Mouse (Mus musculus): ENCODE measurements around the gene Mocs1. TPM values are rescaled to one million over a fixed set of nuclear protein-coding genes. Genes with fewer than 3 reads are reported as not detected.

The Mocs1 gene
- polyA plus RNA-seq, 1 experiment from 2014 or later: 5.9 TPM

- DNase-seq (ENCODE audit: extremely low spot score, low spot score): no peak
- 89% methylated on average over 6 of the region's 6 CpGs for WGBS
- Histone ChIP-seq H3K4me3 (no peak overlapping the region), H3K4me1 (peaks cover 2% of the 10 kb centered on the region; the same call in 1 of the 2 replicates), H3K36me3 (replicated peaks) (no peaks in the 10 kb centered on the region), H3K9me3 (no peaks in the 10 kb centered on the region), H3K27me3 (ENCODE audit: poor library complexity, severe bottlenecking) (no peaks in the 10 kb centered on the region), H3K27ac (no peak overlapping the region)
Measured at GRCm38 (mm10) chr17:49503246-49503900, 75.2 kb downstream of the Mocs1 start.

Other genes with a start within 250 kb of the Mocs1 start
- gene Daam2, start 136.0 kb downstream of the Mocs1 start, polyA plus RNA-seq (2016; fragmentation: Nextera tagmentation; extraction: Ambion mirVana): 1.5 and 1.7 TPM in 2 replicates
- gene Kif6, start 186.8 kb downstream of the Mocs1 start, polyA plus RNA-seq (2016; fragmentation: Nextera tagmentation; extraction: Ambion mirVana): 2.6 and 2.8 TPM in 2 replicates

All from forebrain, embryonic 10.5 days (tissue).